Mouse (Mus musculus): ENCODE measurements at regions not wholly inside any gene's neighbourhood (a gene's known extent, or its start where the extent isn't known, plus 50 kb on each side); places are given as distances from the start of the nearest gene placed in this dataset.

GRCm38 (mm10) chr12:35846905-35847610, 78.4 kb upstream of the Agr3 start:
- TF ChIP-seq POLR2A (IDR thresholded peaks at IDR 0.05; ENCODE audit: insufficient read length, low read depth): no peak
- no peak for TF ChIP-seq MAX (IDR thresholded peaks at IDR 0.05; ENCODE audit: low read depth)
- TF ChIP-seq POLR2AphosphoS2 (IDR thresholded peaks at IDR 0.05; ENCODE audit: insufficient read length, low read depth): no peak
- no peak for TF ChIP-seq TCF12 (IDR thresholded peaks at IDR 0.05; ENCODE audit: insufficient read depth, poor library complexity, severe bottlenecking)
- TF ChIP-seq E2F4 (IDR thresholded peaks at IDR 0.05; ENCODE audit: insufficient read depth): no peak
- TF ChIP-seq MYOG (IDR thresholded peaks at IDR 0.05; ENCODE audit: control insufficient read depth in 1 of 3, insufficient read depth in 1 of 3, insufficient read length in 2 of 3, low read depth in 2 of 3): no peak
- no peak for TF ChIP-seq USF1 (IDR thresholded peaks at IDR 0.05; ENCODE audit: low read depth)
- TF ChIP-seq MYOD1 (IDR thresholded peaks at IDR 0.05; ENCODE audit: control insufficient read depth in 1 of 3, insufficient read length in 2 of 3, low read depth in 2 of 3): no peak
- TF ChIP-seq TCF3 (IDR thresholded peaks at IDR 0.05; ENCODE audit: insufficient read length, low read depth): no peak
- no peak for TF ChIP-seq CEBPB (IDR thresholded peaks at IDR 0.05; ENCODE audit: insufficient read depth, poor library complexity, severe bottlenecking)
- TF ChIP-seq SRF (IDR thresholded peaks at IDR 0.05; ENCODE audit: control insufficient read depth, insufficient read length, low read depth): no peak
- no peak for TF ChIP-seq REST (IDR thresholded peaks at IDR 0.05; ENCODE audit: insufficient read depth, insufficient read length)

Measured in myocyte (in vitro differentiated cells).